Mouse (Mus musculus) adrenal gland (tissue): Measurements from ENCODE around the gene Tmem259.

Experiments
- intact Hi-C: fragments of 180-260 bp; cut with DNase I; formaldehyde crosslinking; loops from one replicate; pipeline ENCODE4 v1.15.1; 2025

The Tmem259 gene

DNA sequence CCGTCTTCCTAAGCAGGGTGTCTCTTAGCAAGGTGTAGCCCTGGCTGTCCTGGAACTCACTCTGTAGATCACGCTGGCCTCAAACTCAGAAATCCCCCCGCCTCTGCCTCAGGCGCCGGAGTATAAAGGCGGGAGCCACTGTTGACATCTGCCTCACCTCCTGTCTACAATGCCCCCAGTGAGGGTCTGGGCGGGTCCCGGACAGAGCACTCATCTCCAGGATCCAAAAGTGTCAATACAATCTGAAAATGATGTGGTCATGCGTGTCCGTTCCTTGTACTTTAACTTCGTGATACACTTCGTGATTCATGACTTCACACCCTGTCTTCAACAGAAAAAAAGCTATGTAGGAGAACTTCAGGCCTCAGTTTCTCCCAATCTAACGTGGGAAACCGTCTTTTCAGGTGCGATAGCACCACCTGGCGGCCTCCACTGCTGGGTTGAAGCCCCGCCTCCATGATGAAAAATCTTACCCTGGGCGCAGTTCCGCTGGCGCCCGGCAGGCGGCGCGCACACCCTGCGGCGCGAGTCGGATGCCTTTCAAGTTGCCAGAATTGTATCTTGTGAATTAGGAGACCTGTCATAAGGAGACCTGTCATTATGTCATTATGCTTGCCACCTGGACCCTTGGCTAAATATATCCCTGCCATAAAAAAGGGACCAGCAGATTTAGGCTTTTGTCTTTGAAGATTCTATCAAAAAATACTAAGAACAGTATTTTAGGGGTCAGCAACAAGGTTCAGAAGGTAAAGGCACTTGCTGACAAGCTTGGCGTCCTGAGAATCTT, 58.9 kb downstream of the Tmem259 start:
- intact Hi-C loops: loop anchor here (1.0 to 5.0 kb wide), 4 partner anchors 29 to 90 kb away; no protein-coding TSS in a partner anchor
